Mouse (Mus musculus): ENCODE data around the gene Gpt2. TPM values are rescaled to one million over a fixed set of nuclear protein-coding genes. Genes with fewer than 3 reads are reported as not detected.

Gpt2 gene
- polyA plus RNA-seq, 1 experiment from 2014 or later, result 15.5 TPM

GRCm38 (mm10) chr8:85512234-85512633 lies 19.9 kb downstream of the Gpt2 start:
- Histone ChIP-seq H3K4me2 (ENCODE audit: low read depth, low read length) (no peak overlapping the region), H3K36me3 (ENCODE audit: control insufficient read depth, insufficient read depth, low read length) (no peaks in the 10 kb centered on the region; the same call in 1 of the 2 replicates), H3K27ac (ENCODE audit: low read length) (no peak overlapping the region), H3K27me3 (ENCODE audit: control insufficient read depth, insufficient read depth, low read depth, low read length) (no peaks in the 10 kb centered on the region), H3K9me3 (ENCODE audit: control insufficient read depth, low read length) (no peaks in the 10 kb centered on the region), H3K9ac (ENCODE audit: low read length) (no peak overlapping the region), H3K4me1 (replicated peaks; ENCODE audit: control insufficient read depth, insufficient read depth, low read length) (no peaks in the 10 kb centered on the region), H3K4me3 (ENCODE audit: low read length) (no peak overlapping the region)
- 83% methylated on average over 8 of the region's 8 CpGs for WGBS
- no peak for ATAC-seq (ENCODE audit: low read depth)

- 82% methylated on average over 4 of the region's 4 CpGs for WGBS
- H3K9me3 ChIP-seq (ENCODE audit: control insufficient read depth, low read length), result no peaks in the 10 kb centered on the region
- no peak overlapping the region for H3K4me3 ChIP-seq (ENCODE audit: low read length)
- H3K4me1 ChIP-seq (replicated peaks; ENCODE audit: control insufficient read depth, insufficient read depth, low read length), result no peaks in the 10 kb centered on the region
- no peak overlapping the region for H3K9ac ChIP-seq (ENCODE audit: low read length)
- no peaks in the 10 kb centered on the region for H3K27me3 ChIP-seq (ENCODE audit: control insufficient read depth, insufficient read depth, low read depth, low read length)
- no peak for ATAC-seq (ENCODE audit: low read depth)
- no peaks in the 10 kb centered on the region for H3K36me3 ChIP-seq (ENCODE audit: control insufficient read depth, insufficient read depth, low read length)
- H3K4me2 ChIP-seq (ENCODE audit: low read depth, low read length), result no peak overlapping the region
- H3K27ac ChIP-seq (ENCODE audit: low read length), result no peak overlapping the region
Measured at GRCm38 (mm10) chr8:85513283-85513682, 20.9 kb downstream of the Gpt2 start.

GRCm38 (mm10) chr8:85515391-85515790 lies 23.0 kb downstream of the Gpt2 start:
- no peak for ATAC-seq (ENCODE audit: low read depth)
- Histone ChIP-seq H3K9me3 (ENCODE audit: control insufficient read depth, low read length) (no peaks in the 10 kb centered on the region), H3K27ac (ENCODE audit: low read length) (no peak overlapping the region), H3K4me3 (ENCODE audit: low read length) (no peak overlapping the region), H3K4me2 (ENCODE audit: low read depth, low read length) (no peak overlapping the region), H3K9ac (ENCODE audit: low read length) (no peak overlapping the region), H3K4me1 (replicated peaks; ENCODE audit: control insufficient read depth, insufficient read depth, low read length) (no peaks in the 10 kb centered on the region), H3K36me3 (ENCODE audit: control insufficient read depth, insufficient read depth, low read length) (peaks cover 6% of the 10 kb centered on the region; the same call in 1 of the 2 replicates), H3K27me3 (ENCODE audit: control insufficient read depth, insufficient read depth, low read depth, low read length) (no peaks in the 10 kb centered on the region)
- 73% methylated on average over 7 of the region's 7 CpGs for WGBS

GRCm38 (mm10) chr8:85517336-85517735 lies 25.0 kb downstream of the Gpt2 start:
- no peak for ATAC-seq (ENCODE audit: low read depth)
- Histone ChIP-seq H3K4me3 (ENCODE audit: low read length) (no peak overlapping the region), H3K4me1 (replicated peaks; ENCODE audit: control insufficient read depth, insufficient read depth, low read length) (no peaks in the 10 kb centered on the region), H3K9ac (ENCODE audit: low read length) (no peak overlapping the region), H3K27ac (ENCODE audit: low read length) (no peak overlapping the region), H3K4me2 (ENCODE audit: low read depth, low read length) (no peak overlapping the region), H3K27me3 (ENCODE audit: control insufficient read depth, insufficient read depth, low read depth, low read length) (no peaks in the 10 kb centered on the region), H3K36me3 (ENCODE audit: control insufficient read depth, insufficient read depth, low read length) (peaks cover 6% of the 10 kb centered on the region), H3K9me3 (ENCODE audit: control insufficient read depth, low read length) (no peaks in the 10 kb centered on the region)
- 75% methylated on average over 4 of the region's 4 CpGs for WGBS

GRCm38 (mm10) chr8:85517956-85518355 lies 25.6 kb downstream of the Gpt2 start:
- ATAC-seq (ENCODE audit: low read depth), result no peak
- Histone ChIP-seq H3K4me3 (ENCODE audit: low read length) (no peak overlapping the region), H3K27me3 (ENCODE audit: control insufficient read depth, insufficient read depth, low read depth, low read length) (no peaks in the 10 kb centered on the region), H3K36me3 (ENCODE audit: control insufficient read depth, insufficient read depth, low read length) (peaks cover 6% of the 10 kb centered on the region), H3K4me1 (replicated peaks; ENCODE audit: control insufficient read depth, insufficient read depth, low read length) (no peaks in the 10 kb centered on the region), H3K9me3 (ENCODE audit: control insufficient read depth, low read length) (no peaks in the 10 kb centered on the region), H3K4me2 (ENCODE audit: low read depth, low read length) (no peak overlapping the region), H3K27ac (ENCODE audit: low read length) (no peak overlapping the region), H3K9ac (ENCODE audit: low read length) (no peak overlapping the region)
- 85% methylated on average over 10 of the region's 10 CpGs for WGBS

GRCm38 (mm10) chr8:85520586-85520985 lies 28.2 kb downstream of the Gpt2 start:
- H3K27me3 ChIP-seq (ENCODE audit: control insufficient read depth, insufficient read depth, low read depth, low read length), result no peaks in the 10 kb centered on the region
- no peak overlapping the region for H3K4me2 ChIP-seq (ENCODE audit: low read depth, low read length)
- H3K36me3 ChIP-seq (ENCODE audit: control insufficient read depth, insufficient read depth, low read length), result peaks cover 6% of the 10 kb centered on the region
- whole genome bisulfite sequencing, result 86% methylated on average over 4 of the region's 4 CpGs
- H3K9me3 ChIP-seq (ENCODE audit: control insufficient read depth, low read length), result no peaks in the 10 kb centered on the region
- ATAC-seq (ENCODE audit: low read depth), result no peak
- H3K4me3 ChIP-seq (ENCODE audit: low read length), result no peak overlapping the region
- H3K4me1 ChIP-seq (replicated peaks; ENCODE audit: control insufficient read depth, insufficient read depth, low read length), result no peaks in the 10 kb centered on the region
- no peak overlapping the region for H3K27ac ChIP-seq (ENCODE audit: low read length)
- no peak overlapping the region for H3K9ac ChIP-seq (ENCODE audit: low read length)

GRCm38 (mm10) chr8:85521332-85521731 lies 29.0 kb downstream of the Gpt2 start:
- Histone ChIP-seq H3K4me3 (ENCODE audit: low read length) (no peak overlapping the region), H3K4me2 (ENCODE audit: low read depth, low read length) (no peak overlapping the region), H3K9me3 (ENCODE audit: control insufficient read depth, low read length) (no peaks in the 10 kb centered on the region), H3K27me3 (ENCODE audit: control insufficient read depth, insufficient read depth, low read depth, low read length) (no peaks in the 10 kb centered on the region), H3K27ac (ENCODE audit: low read length) (no peak overlapping the region), H3K4me1 (replicated peaks; ENCODE audit: control insufficient read depth, insufficient read depth, low read length) (no peaks in the 10 kb centered on the region), H3K36me3 (ENCODE audit: control insufficient read depth, insufficient read depth, low read length) (peaks cover 6% of the 10 kb centered on the region), H3K9ac (ENCODE audit: low read length) (no peak overlapping the region)
- 90% methylated on average over 8 of the region's 8 CpGs for WGBS
- ATAC-seq (ENCODE audit: low read depth), result no peak

- Histone ChIP-seq H3K4me2 (ENCODE audit: low read depth, low read length) (no peak overlapping the region), H3K4me3 (ENCODE audit: low read length) (no peak overlapping the region), H3K4me1 (replicated peaks; ENCODE audit: control insufficient read depth, insufficient read depth, low read length) (no peaks in the 10 kb centered on the region), H3K27me3 (ENCODE audit: control insufficient read depth, insufficient read depth, low read depth, low read length) (no peaks in the 10 kb centered on the region), H3K9me3 (ENCODE audit: control insufficient read depth, low read length) (no peaks in the 10 kb centered on the region), H3K9ac (ENCODE audit: low read length) (no peak overlapping the region), H3K36me3 (ENCODE audit: control insufficient read depth, insufficient read depth, low read length) (peaks cover 6% of the 10 kb centered on the region), H3K27ac (ENCODE audit: low read length) (no peak overlapping the region)
- 89% methylated on average over 7 of the region's 7 CpGs for WGBS
- ATAC-seq (ENCODE audit: low read depth), result no peak
Measured at GRCm38 (mm10) chr8:85524086-85524485, 31.7 kb downstream of the Gpt2 start.

GRCm38 (mm10) chr8:85526105-85526504 lies 33.7 kb downstream of the Gpt2 start:
- 24% methylated on average over 6 of the region's 6 CpGs for WGBS
- H3K36me3 ChIP-seq (ENCODE audit: control insufficient read depth, insufficient read depth, low read length), result no peaks in the 10 kb centered on the region; the same call in 1 of the 2 replicates
- ATAC-seq (ENCODE audit: low read depth), result no peak

GRCm38 (mm10) chr8:85528959-85529358 lies 36.6 kb downstream of the Gpt2 start:
- Histone ChIP-seq H3K27ac (ENCODE audit: low read length) (no peak overlapping the region), H3K9ac (ENCODE audit: low read length) (no peak overlapping the region), H3K4me2 (ENCODE audit: low read depth, low read length) (no peak overlapping the region), H3K27me3 (ENCODE audit: control insufficient read depth, insufficient read depth, low read depth, low read length) (no peaks in the 10 kb centered on the region), H3K36me3 (ENCODE audit: control insufficient read depth, insufficient read depth, low read length) (no peaks in the 10 kb centered on the region; the same call in 1 of the 2 replicates), H3K9me3 (ENCODE audit: control insufficient read depth, low read length) (no peaks in the 10 kb centered on the region), H3K4me1 (replicated peaks; ENCODE audit: control insufficient read depth, insufficient read depth, low read length) (no peaks in the 10 kb centered on the region), H3K4me3 (ENCODE audit: low read length) (no peak overlapping the region)
- 48% methylated on average over 3 of the region's 3 CpGs for WGBS
- ATAC-seq (ENCODE audit: low read depth), result no peak

More at GRCm38 (mm10) chr8:85526105-85526504, 33.7 kb downstream of the Gpt2 start:
- Histone ChIP-seq H3K27ac (ENCODE audit: low read length) (no peak overlapping the region), H3K27me3 (ENCODE audit: control insufficient read depth, insufficient read depth, low read depth, low read length) (no peaks in the 10 kb centered on the region), H3K9ac (ENCODE audit: low read length) (no peak overlapping the region), H3K4me1 (replicated peaks; ENCODE audit: control insufficient read depth, insufficient read depth, low read length) (no peaks in the 10 kb centered on the region), H3K4me2 (ENCODE audit: low read depth, low read length) (no peak overlapping the region), H3K4me3 (ENCODE audit: low read length) (no peak overlapping the region), H3K9me3 (ENCODE audit: control insufficient read depth, low read length) (no peaks in the 10 kb centered on the region)

Data from lung, embryonic 16.5 days (tissue).